Mouse (Mus musculus): ENCODE measurements around the gene Kpna4. TPM values are rescaled to one million over a fixed set of nuclear protein-coding genes. Genes with fewer than 3 reads are reported as not detected.

Kpna4 gene
- total and polyA plus RNA-seq, 3 experiments = 19.4 to 50.5 (median 38.5) TPM

- no peaks in the 10 kb centered on the region for H3K27me3 ChIP-seq (ENCODE audit: control insufficient read depth in 1 of 2, insufficient read depth in 2 of 2, low read length in 2 of 2)
- no peaks in the 10 kb centered on the region for H3K79me2 ChIP-seq (ENCODE audit: control insufficient read depth, insufficient read depth, low read length, poor library complexity)
- H3K36me3 ChIP-seq (ENCODE audit: control insufficient read depth in 1 of 2, insufficient read depth in 2 of 2, low read length in 2 of 2) = peaks cover 0 to 29% of the 10 kb centered on the region in 2 experiments; a peak in 2 of 4 replicates
- peak; percentile 45 for DNase-seq (ENCODE audit: low read depth, low spot score)
- H3K9me3 ChIP-seq (replicated peaks; ENCODE audit: insufficient read depth, low read length) = no peaks in the 10 kb centered on the region
- TF ChIP-seq MEF2A (IDR thresholded peaks at IDR 0.05; ENCODE audit: extremely low read depth, insufficient replicate concordance, low read depth, low read length, poor library complexity, severe bottlenecking) (no peak), POLR2A (IDR thresholded peaks at IDR 0.05; ENCODE audit: control insufficient read depth in 1 of 2, insufficient read depth in 1 of 2, low read depth in 1 of 2, low read length in 2 of 2, poor library complexity in 1 of 2) (no peak), KAT2A (conservative IDR thresholded peaks at IDR 0.05; ENCODE audit: low read depth, low read length) (no peak), MYC (IDR thresholded peaks at IDR 0.05; ENCODE audit: low read depth, low read length) (no peak), POLR2AphosphoS2 (IDR thresholded peaks at IDR 0.05; ENCODE audit: low read length) (no peak)
- H3K27ac ChIP-seq (ENCODE audit: control insufficient read depth, low read depth, low read length) = no peak overlapping the region
- no peak overlapping the region for H3K9ac ChIP-seq (ENCODE audit: control insufficient read depth, low read depth, low read length, poor library complexity, severe bottlenecking)
- no peak overlapping the region for H3K4me3 ChIP-seq (ENCODE audit: control insufficient read depth in 1 of 2, insufficient read depth in 1 of 2, low read depth in 2 of 2, low read length in 2 of 2)
- peaks cover 15 to 23% of the 10 kb centered on the region in 2 experiments for H3K4me1 ChIP-seq (ENCODE audit: control insufficient read depth in 1 of 2, insufficient read depth in 2 of 2, low read length in 2 of 2)
Measured at GRCm38 (mm10) chr3:69060672-69061071, 66.2 kb downstream of the Kpna4 start.

- Histone ChIP-seq H3K27ac (ENCODE audit: control insufficient read depth, low read depth, low read length) (no peak overlapping the region; the same call in 1 of the 2 replicates), H3K9ac (ENCODE audit: control insufficient read depth, low read depth, low read length, poor library complexity, severe bottlenecking) (no peak overlapping the region), H3K4me1 (ENCODE audit: control insufficient read depth in 1 of 2, insufficient read depth in 2 of 2, low read length in 2 of 2) (peaks cover 19 to 36% of the 10 kb centered on the region in 2 experiments), H3K36me3 (ENCODE audit: control insufficient read depth in 1 of 2, insufficient read depth in 2 of 2, low read length in 2 of 2) (peaks cover 0 to 30% of the 10 kb centered on the region in 2 experiments; a peak in 2 of 4 replicates), H3K27me3 (ENCODE audit: control insufficient read depth in 1 of 2, insufficient read depth in 2 of 2, low read length in 2 of 2) (no peaks in the 10 kb centered on the region), H3K9me3 (replicated peaks; ENCODE audit: insufficient read depth, low read length) (no peaks in the 10 kb centered on the region), H3K4me3 (ENCODE audit: control insufficient read depth in 1 of 2, insufficient read depth in 1 of 2, low read depth in 2 of 2, low read length in 2 of 2) (no peak overlapping the region), H3K79me2 (ENCODE audit: control insufficient read depth, insufficient read depth, low read length, poor library complexity) (no peaks in the 10 kb centered on the region)
- DNase-seq (ENCODE audit: low read depth, low spot score) = no peak
- TF ChIP-seq USF2 (IDR thresholded peaks at IDR 0.05; ENCODE audit: borderline replicate concordance in 1 of 2, insufficient read depth in 1 of 2, low read depth in 1 of 2, low read length in 2 of 2) = no peak
- no peak for TF ChIP-seq POLR2AphosphoS2 (IDR thresholded peaks at IDR 0.05; ENCODE audit: low read length)
- TF ChIP-seq MYC (IDR thresholded peaks at IDR 0.05; ENCODE audit: low read depth, low read length) = no peak
- TF ChIP-seq JUND (IDR thresholded peaks at IDR 0.05; ENCODE audit: low read depth, low read length) = no peak
- TF ChIP-seq USF1 (IDR thresholded peaks at IDR 0.05; ENCODE audit: low read depth, low read length) = no peak
- TF ChIP-seq ZMIZ1 (IDR thresholded peaks at IDR 0.05; ENCODE audit: low read depth, low read length) = no peak
- no peak for TF ChIP-seq TAL1 (IDR thresholded peaks at IDR 0.05; ENCODE audit: low read length)
- TF ChIP-seq BHLHE40 (IDR thresholded peaks at IDR 0.05; ENCODE audit: borderline replicate concordance, low read depth, low read length) = no peak
- no peak for TF ChIP-seq E2F4 (IDR thresholded peaks at IDR 0.05; ENCODE audit: borderline replicate concordance, low read depth, low read length)
- TF ChIP-seq GATA1 (IDR thresholded peaks at IDR 0.05; ENCODE audit: low read depth, low read length) = no peak
- TF ChIP-seq ELF1 (IDR thresholded peaks at IDR 0.05; ENCODE audit: low read depth, low read length) = no peak
- no peak for TF ChIP-seq NELFE (IDR thresholded peaks at IDR 0.05; ENCODE audit: low read depth, low read length)
- TF ChIP-seq MXI1 (IDR thresholded peaks at IDR 0.05; ENCODE audit: low read depth, low read length) = no peak
- TF ChIP-seq MEF2A (IDR thresholded peaks at IDR 0.05; ENCODE audit: extremely low read depth, insufficient replicate concordance, low read depth, low read length, poor library complexity, severe bottlenecking) = no peak
- no peak for TF ChIP-seq TBP (IDR thresholded peaks at IDR 0.05; ENCODE audit: low read depth, low read length)
- TF ChIP-seq CHD2 (IDR thresholded peaks at IDR 0.05; ENCODE audit: low read length) = no peak
Measured at GRCm38 (mm10) chr3:69055871-69056270, 71.0 kb downstream of the Kpna4 start.

All from MEL (cell line).